Mouse (Mus musculus) lung, postnatal 10 days (tissue): Measurements from ENCODE around the gene Mef2c.

Source experiments
- DNase-seq: peaks from one replicate; pipeline ENCODE4 v3.0.0; 2021

Mef2c gene

DNA sequence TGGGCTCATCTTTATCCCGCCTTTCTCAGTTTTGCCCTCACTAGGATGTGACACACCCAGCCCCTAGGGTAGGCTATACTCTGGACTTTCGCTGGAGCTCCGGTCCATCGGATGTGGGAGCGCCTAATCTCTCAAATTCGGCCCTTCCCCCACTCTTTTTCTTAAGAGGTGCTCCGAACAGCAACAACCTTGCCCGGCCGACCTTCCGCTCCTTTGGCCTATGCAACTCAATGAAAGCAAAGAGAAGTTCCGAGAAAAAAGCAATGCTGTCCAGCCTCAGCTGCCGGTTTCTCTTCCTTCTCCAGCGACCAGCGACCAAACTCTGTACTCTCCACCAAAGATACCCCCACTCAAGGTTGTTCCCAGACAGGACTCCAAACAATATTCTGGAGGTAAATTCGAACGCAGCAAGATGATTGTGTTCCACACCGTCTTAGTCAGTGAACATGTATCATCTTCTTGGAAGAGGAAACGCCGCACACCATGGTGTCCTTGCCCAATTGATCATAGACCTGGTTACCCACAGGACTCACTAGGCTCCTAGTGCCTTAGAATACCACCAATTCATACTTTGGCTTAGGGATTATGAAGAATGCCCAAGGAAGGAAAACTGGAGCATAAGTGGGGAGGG lies 209.9 kb downstream of the Mef2c start:
- no peak for DNase-seq

DNA sequence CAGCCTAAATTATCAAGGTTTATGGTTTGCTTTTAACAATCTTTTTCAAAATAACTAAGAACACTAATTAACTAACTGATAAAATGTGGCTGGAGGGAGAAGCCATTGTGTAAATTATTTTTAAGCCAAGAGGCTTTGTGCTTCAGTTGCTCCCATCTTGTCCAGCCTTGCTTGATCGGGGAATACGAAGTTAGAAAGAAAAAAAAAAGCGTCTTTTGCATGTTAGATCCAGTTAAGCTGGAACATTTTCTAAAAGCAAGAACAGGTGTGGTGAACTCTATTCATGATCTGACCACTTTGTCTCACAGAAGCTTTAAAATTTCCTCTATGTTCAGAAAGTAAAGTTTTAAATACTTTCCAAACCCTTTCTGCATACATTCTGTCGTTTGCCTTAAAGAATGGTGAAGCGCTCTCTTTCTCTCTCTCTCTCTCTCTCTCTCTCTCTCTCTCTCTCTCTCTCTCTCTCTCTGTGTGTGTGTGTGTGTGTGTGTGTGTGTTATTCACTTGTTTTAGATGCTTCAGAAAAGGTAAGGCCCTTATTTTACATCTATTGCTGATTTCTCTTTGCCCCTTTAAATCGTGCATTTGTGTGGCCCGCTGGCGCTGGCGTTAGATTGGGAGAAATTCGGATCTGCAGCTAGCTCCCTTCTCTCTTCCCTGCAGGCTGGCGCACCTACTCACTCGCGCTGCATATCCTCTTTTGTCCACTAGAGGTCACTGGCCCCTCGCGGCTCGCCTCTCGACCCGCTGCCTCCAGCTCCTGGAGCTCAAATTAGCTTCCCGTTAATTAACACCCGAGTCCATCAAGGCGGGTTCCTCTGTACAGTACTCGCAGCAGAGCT lies 210.9 kb downstream of the Mef2c start:
- DNase-seq = peak; percentile 82

DNA sequence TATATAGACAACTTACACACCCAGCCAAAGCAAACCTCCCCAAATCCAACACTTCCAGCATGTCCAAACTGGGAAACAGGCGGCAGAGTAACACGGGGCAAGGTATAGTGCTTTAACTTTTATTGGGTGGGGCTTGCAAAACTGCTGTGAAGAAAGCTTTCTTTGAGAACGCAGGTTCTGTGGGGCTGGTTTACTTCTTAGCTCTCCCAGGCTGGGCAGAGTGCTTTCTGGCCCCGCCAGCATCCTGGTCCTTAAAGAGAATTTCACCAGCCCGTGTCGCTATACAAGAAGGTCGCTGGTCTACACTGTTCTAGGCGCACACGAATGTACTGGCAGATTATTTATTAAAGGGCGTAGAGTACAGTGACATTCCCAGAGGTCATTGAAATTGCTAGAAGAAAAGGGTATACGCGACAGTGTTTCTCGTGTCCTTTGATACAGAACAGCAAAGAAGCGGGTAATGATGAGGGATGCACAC lies 211.5 kb downstream of the Mef2c start:
- no peak for DNase-seq

DNA sequence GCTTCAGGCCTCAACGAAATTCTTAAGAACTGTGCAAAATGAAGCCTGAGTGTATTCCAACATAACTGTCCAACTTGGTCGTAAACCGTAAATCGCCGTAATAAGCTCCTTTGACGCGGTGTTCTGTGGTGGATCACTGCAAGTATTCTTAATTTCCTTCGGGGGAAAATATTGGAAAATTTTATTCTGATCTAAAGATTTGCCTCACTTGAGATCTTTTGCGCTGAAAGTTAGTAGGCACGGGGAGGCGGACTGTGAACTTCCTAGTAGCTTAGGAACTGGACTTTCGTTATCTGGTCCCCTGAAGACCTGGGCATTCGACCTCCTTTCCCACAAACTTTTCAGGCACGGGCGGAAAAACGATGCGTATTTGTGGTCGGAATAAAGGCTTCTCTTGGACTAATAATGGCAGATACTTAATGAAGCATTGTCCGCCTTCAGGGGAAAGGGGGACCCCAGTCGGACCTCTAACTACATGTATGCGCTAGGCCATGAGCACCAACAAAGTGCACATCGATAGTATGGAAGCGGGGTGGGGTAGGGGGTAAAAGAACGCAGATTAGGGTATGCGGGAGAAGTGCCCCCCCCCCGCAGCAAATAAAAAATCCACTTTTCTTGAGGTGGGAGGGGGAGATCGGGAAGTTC lies 212.3 kb downstream of the Mef2c start:
- DNase-seq = no peak
